Mouse (Mus musculus) liver, postnatal 0 days (tissue): ENCODE data around the gene Rps7.

Source experiments
- CTCF ChIP-seq: sonication (generic); IDR thresholded peaks from 2 replicates; pipeline ENCODE4 v1.5.1; 2016; ENCODE audit warnings: antibody characterized with exemption, low read depth
- EP300 ChIP-seq: IDR thresholded peaks from 2 replicates; pipeline ENCODE4 v1.6.1; 2016; ENCODE audit warnings: antibody characterized with exemption, low read depth, mild to moderate bottlenecking

DNA sequence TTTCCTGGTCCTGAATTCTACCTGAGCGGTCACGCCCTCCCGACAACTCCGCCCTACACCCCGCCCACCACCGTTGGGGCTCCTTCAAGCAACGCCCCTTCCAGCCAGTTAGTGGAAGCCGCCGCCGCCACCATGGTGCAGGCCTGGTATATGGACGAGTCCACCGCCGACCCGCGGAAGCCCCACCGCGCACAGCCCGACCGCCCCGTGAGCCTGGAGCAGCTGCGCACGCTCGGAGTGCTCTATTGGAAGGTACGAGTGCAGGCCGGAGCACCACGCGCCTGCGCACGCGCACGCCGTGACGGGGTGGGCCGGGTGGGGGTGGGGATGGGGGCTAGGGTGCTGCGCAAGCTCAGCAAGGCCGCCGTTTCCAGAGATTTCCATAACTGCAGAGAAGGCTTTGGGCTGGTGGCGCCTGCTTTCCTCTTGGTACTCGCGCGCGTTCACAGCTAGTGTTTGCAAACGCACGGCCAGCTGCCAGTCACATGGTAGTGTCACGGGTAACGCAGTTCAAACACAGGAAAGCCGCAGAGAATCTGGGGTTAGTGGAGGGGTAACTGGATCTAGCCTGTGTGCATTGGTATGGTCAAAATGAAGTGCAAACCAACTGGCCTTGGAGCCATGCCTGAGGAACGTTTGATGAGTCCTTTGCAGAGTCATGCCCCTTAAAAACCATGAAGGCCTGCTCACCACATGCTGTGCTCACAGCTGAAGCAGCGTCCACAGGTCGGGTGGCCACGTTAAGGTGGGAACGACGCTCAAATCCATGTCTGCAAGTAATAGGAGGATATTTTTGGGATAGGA, 39.6 kb upstream of the Rps7 start, which contains the start of gene Adi1:
- TF ChIP-seq CTCF = no peak
- TF ChIP-seq EP300 = no peak
